Mouse (Mus musculus) B cell, adult 67 days (primary cell): ENCODE results near the gene Tmem17. TPM values are rescaled to one million over a fixed set of nuclear protein-coding genes. Genes with fewer than 3 reads are reported as not detected.

Experiments used
- total RNA-seq, 2 experiments: library from RNA; stranded (reverse); gene quantifications; 4 replicates each; pipeline ENCODE4 v1.2.4; 2023

Tmem17 gene
- 1 to 10 TPM; 2.0 to 2.8 TPM for total RNA-seq

DNA sequence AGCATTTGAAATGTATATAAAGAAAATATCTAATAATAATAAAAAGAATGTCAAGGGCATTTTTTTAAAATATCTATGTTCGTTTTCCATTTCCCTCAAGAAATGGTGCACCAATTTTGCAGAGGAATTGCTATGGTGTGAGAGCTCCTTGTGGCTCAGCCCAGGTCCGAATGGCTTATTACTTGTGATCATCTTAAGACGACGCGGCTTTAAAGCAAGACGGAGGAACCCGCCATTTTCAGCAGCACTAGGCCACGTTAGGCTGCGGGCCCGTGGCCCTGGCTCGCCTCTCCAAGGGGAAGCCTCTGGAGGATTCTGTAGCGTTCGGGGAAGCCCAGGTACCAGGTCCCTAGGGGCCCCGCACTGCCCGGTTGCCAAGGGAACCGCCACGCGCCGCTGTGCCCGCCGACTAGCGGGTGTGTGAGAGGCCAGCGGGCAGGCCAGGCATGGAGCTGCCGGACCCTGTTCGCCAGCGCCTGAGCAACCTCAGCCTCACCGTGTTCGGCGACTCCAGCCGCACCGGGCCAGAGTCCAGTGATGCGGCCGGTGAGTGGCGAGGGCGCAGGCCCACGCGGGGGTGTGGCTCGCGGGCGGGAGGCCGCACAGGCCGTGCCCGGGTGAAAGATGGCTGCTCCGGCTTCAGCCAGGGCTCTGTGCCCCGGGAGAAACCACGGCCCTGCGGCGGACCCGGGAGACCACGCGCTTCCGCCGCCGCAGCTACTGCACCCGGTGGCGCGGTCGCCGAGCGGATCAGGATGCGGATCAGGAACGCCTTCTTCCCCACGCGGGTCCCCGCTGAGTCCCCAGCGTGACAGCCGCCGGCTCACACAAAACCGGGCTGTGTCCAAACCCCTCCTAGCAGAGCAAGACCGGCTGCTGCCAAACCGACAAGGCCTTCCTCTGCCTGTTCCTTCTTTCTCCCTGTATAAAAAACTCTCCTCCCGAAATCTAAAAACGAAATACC, at the start of gene Tmem17:
Gene Tmem17 (plus strand): TSS at position 51 of the 964 bp plus-strand sequence.

Other genes with a start within 250 kb of the Tmem17 start
- gene Ehbp1, start 169.8 kb upstream of the Tmem17 start, total RNA-seq = 1 to 10 TPM; 7.1 to 9.2 TPM